Mouse (Mus musculus) gastrocnemius, postnatal 10 days (tissue): ENCODE data around the gene Sorbs2. TPM values are rescaled to one million over a fixed set of nuclear protein-coding genes. Genes with fewer than 3 reads are reported as not detected.

Source experiments
- DNase-seq: peaks from one replicate; pipeline ENCODE4 v3.0.0; 2021; ENCODE audit warnings: mixed read lengths
- total RNA-seq, 2 experiments: library from RNA; stranded (reverse); gene quantifications; 2 replicates each; pipeline ENCODE4 v1.2.3; 2021

Gene Sorbs2
- total RNA-seq, 2 experiments from 2014 or later: 20.4 to 26.5 TPM

GRCm38 (mm10) chr8:45579714-45580543 is 72.3 kb downstream of the Sorbs2 start:
- DNase-seq: no peak

DNA sequence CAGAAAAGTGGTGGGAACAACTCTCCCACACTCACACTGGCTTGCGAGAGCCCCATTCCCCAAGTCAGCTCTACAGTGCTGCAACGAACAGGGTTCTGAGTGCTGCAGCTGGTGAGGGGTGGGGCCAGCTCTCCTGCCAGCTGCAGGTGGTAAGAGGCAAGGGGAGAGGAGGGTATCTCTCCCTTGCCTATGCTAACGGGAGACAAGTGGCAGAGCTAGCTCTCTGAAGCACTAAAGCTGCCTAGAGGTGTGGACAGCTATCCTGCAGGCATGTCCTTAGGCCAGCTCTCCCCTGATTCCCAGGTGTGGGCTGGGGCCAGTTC is 72.9 kb downstream of the Sorbs2 start:
- DNase-seq: no peak

- DNase-seq: no peak
Observed at GRCm38 (mm10) chr8:45583856-45584255, 76.3 kb downstream of the Sorbs2 start.

GRCm38 (mm10) chr8:45584390-45585052 is 76.9 kb downstream of the Sorbs2 start:
- DNase-seq: no peak

DNA sequence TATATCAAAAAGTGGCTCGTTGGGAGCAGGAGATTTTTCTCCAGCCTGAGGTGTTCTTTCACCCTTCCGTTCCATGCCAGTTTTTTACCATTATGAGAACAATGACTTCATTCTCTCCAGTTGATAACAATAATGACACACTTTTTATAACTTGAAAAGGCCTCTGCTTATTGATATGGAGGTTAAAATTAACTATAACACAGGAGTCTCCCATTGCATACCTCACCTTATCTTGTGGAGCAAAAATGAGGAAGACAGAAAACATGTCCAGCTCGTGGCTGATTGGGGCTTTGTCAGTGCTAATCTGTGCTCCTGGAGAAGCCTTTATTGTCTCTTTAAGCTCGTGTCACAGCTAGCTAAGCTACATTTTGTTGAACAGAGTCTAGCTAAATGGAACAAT is 77.6 kb downstream of the Sorbs2 start:
- DNase-seq: no peak

DNA sequence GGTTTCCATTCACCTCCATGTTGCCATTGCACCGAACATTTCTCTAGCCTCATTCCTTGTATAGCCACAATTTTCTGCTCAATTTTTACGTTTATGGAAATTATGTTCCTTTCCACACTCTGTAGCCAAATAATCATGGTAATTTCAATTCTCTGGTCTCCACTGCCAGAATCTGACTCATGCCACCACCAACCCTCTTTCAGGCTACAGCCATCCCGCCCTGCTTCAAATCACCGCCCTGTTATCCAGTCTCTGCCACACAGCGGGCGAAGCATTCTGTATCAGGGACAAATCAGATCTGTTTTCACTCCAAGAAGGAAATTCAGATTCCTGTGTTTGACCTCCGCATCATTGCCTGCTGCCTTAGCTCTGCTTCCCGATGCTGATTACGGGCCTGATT is 79.4 kb downstream of the Sorbs2 start:
- no peak for DNase-seq

GRCm38 (mm10) chr8:45591888-45592287 is 84.3 kb downstream of the Sorbs2 start:
- DNase-seq: no peak

DNA sequence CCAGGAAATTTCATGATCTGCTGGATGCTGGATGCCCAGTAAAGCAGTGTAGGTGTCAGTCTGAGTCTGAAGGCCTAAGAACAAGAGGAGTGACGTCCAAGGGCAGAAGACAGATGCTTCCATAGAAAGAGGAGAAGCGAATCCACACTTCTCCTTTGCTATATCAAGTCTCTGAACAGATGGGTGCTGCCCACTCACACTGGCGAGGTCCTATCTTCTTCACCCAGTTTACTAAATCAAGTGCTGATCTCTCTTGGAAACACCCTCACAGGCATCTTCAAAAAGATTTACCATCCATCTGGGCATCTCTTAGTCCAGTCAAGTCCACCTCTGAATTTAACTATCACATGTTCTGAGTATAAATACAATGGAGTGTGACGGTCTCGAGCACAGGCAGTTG is 86.1 kb downstream of the Sorbs2 start:
- no peak for DNase-seq

DNA sequence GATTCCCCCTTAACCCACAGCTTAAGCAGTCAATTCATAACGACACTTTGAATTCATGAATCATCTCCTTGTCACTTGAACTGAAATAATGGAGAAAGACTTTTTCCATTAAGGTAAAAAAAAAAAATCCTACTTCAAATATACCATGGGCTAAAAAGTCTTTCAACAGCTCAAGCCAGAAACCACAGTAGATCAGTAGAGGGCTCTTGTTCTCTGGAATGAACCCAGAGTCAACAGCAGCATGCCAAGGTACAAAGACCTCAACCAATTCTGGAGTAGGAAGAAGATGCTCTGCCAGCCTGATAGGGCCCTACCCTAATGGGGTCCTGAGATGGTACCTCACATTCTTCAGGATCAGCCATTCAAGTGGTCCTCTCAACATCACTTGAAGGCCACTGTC is 88.4 kb downstream of the Sorbs2 start:
- DNase-seq: no peak

DNA sequence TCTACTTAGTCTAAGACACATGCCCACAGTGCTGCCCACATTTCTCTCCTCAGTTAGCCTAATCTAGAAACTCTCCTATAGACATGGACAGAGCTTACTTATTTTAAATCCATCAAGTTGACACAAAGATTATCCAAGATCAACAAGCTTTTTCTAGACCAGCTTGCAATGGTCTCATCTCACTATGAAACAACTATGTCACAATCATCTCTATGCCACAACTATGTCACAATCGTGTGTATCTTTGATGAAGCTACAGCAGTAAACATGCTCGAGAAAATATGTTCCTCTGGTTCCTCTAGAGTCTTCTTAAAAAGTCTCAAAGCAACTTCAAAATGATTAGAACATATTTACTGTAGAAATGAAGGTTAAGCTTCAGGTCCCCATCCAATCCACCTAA is 89.0 kb downstream of the Sorbs2 start:
- DNase-seq: no peak

- DNase-seq: no peak
Observed at GRCm38 (mm10) chr8:45597631-45598420, 90.2 kb downstream of the Sorbs2 start.

DNA sequence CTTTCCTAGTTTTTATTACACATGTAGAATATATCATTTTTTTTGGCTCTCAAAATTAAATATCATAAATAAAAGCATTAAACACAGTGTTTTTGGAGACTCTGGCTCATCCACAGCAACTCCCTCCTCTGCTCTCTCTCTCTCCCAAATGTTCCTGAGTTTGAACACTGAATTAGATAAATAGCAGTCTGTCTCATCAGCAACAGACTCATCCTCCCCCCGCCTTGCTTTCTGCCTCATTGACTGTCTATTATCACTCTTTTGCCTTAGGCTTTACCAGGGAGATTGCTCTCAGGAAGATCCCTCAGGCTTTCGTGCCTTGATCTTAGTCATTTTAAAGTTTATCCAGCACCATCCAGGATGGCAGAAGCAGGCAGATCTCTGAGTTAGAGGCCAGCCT is 91.3 kb downstream of the Sorbs2 start:
- DNase-seq: no peak

DNA sequence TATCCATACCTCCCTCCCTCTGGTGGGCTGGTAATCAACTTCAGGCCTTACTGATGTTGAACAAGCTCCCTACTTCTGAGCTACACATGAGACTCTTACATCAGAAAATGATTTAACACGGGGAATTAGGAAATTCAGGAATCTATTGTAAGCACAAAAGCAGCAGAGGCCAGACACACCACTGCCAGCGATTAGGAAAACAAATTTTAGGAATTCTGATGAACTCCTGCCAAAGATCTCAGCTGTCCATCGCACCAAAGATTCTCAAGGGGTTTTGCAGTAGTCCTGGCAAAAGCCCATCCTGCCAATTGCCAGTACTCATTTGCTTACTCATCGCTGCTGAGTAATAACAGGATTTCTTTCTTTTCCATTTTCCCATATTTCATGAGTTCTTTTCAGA is 94.4 kb downstream of the Sorbs2 start:
- DNase-seq: peak; percentile 44

DNA sequence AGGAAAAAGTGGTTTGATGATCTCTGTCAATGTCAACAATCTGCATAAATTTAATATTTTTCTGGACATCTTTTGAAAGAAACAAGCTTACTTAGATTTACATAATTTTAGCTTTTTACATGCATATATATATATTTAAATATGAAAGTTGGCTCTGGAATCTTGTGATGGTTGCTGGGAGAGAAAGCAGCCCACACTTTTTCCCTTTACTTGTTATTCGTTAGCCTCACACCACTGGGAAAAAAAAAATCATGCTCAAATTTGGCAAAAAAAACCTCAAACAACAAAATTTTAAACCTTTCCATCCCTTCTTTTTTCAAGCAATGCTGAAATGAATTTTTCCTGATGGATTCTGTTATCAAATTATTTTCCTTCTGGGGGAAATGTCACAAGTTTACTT is 97.8 kb downstream of the Sorbs2 start:
- DNase-seq: no peak

DNA sequence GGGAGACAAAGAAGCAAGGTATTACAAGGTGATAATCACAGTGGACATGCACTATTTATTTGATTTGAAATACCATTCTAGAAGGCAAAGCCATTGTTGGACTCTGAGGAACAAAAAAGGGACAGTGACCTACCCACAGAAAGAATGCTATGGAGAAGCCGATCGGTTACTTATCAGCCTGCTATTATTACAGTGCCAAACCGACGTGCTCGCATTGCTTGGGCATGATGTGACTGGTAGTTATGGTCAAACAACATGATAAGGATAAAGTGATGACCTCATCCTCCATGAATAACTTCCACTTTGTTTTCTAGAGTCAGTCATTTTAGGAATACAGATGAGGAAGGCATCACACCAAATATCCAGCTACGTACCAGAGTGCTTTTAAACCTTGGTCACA is 99.4 kb downstream of the Sorbs2 start:
- no peak for DNase-seq

DNA sequence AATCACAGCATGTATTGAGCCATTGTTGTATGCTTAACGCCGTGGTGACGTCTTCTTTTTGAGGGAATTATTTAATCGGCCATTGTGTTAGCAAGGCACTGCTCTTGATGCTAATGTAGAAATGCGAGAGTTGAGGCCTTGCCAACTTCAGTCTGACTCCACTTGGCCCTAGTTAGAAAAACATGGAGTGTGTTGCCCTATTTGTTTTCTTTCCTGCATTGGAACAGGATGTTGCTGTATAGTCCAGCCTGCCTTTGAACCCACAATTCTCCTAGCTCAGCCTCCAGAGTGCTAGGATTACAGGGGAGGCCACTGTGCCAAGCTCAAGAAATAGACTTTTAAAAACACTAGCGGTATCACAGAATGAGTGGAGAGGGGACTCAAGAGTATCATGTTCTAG is 100.8 kb downstream of the Sorbs2 start:
- no peak for DNase-seq

- no peak for DNase-seq
Observed at GRCm38 (mm10) chr8:45610426-45611215, 103.0 kb downstream of the Sorbs2 start.

DNA sequence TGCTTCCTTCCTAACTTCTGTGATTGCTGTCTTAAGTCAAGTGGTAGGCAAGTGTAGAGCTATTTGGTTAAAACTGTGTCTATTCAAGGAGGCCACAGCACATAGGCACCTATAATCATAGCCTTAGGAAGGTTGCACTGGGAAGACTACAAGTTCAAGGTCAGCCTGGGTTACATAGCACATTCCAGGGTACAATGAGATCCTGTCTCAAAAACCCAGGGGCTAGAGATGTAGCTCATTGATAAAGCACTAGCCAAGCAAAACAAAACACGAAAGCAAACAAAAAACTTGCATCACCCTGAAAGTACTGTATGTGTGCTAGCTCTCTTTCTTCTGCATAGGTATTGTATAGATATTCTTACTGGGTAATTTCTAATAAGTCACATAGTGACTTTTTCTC is 103.7 kb downstream of the Sorbs2 start:
- no peak for DNase-seq

DNA sequence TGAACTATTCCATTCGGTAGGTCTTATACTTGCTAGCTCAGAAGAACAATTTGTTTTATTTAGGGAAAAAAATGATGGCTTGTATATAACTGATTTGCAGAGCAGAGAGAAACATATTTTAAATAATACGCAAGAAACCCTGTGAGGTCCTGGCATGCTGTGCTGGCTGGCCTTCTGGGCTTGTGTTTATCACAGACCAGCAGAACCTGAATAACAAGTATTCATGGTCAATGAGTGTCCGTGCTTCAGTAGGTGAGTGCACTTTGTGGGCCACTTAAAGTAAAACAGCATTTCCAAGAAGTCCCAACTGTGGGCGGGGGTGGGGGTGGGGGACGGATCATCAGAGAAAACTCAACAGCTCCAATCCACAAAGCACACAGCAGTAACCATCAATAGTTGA is 107.0 kb downstream of the Sorbs2 start:
- no peak for DNase-seq

DNA sequence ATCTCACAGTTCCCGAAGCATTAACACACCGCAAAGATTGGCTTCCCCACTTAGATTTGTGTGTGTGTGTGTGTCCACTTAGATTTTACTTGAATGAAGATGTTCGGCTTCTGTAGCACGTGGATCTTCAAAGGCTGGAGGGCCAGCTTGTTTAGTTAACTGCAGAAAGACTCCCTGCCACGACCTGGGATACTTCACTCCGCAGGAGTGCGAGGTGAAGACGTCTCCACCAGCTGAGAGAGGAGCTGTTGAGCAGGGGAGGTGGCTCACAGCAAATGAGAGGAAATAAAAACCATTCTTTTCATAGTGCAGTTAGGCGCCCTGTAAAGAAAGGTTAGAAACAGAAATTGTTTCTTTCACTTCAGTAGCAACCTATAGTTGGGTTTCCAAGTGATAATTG is 107.5 kb downstream of the Sorbs2 start:
- DNase-seq: no peak

GRCm38 (mm10) chr8:45615551-45615950 is 108.0 kb downstream of the Sorbs2 start:
- no peak for DNase-seq

GRCm38 (mm10) chr8:45621576-45622178 is 114.1 kb downstream of the Sorbs2 start:
- DNase-seq: no peak
